Mouse (Mus musculus): Measurements from ENCODE around the gene Cyp4f14.

Cyp4f14 gene

DNA sequence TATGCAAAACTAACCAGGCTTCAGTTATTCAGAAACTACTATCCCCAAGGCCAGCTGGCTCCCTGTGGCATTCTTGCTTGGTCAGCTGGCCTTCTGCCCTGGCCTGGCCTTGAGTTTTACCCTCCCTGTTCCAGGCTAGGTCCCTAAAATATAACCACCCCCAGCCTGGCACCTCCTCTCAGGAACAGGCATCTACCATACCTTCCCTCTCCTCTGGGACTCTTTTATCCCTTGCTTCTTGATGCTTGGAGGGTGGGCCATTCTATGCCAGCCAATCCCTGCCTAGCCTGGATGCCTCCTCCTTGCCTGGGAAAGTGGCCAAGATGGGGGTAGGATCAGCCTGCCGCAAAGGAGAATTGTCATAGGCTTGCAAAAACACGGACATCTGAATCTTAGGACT is at the start of gene Cyp4f14:
Gene Cyp4f14, minus strand, starts transcription at position 212 of the 400 bp plus-strand sequence.
- no peak for DNase-seq (ENCODE audit: low spot score)

DNA sequence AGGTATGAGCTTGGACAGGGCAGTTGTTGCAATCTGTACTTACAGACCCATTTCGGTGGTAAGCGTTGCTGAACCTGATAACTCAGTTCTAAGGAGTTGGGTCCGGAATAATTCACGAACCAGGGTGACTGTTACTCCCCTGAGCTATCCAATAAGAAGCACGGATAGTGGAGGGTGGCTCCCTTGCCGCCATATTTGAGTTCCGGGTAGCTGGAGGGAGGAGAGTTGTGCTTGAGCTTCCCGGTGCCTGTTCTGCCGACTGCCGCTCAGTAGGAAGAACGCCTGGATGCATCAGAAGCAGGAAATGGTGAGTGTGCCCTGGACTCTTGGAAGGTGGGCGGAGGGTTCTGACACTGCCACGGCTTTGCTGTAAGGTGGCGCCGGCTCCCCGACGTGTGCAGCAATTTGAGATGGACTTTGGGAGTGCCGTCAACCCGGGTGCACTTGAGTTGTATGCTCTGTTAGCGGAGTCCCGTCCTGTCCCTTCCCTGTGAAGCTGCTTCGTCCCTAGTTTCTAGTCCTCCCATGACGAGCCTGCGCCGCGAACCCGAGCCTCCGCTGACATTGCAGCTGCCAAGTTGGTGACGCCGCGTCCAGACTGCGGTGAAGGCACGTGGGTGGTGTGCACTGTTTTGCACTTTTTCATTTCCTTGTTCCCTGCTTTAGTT is 48.6 kb upstream of the Cyp4f14 start, which contains the start of gene Zfp472:
Gene Zfp472, plus strand, starts transcription at position 192 of the 668 bp plus-strand sequence.
- peak; percentile 83 for DNase-seq (ENCODE audit: low spot score)

DNA sequence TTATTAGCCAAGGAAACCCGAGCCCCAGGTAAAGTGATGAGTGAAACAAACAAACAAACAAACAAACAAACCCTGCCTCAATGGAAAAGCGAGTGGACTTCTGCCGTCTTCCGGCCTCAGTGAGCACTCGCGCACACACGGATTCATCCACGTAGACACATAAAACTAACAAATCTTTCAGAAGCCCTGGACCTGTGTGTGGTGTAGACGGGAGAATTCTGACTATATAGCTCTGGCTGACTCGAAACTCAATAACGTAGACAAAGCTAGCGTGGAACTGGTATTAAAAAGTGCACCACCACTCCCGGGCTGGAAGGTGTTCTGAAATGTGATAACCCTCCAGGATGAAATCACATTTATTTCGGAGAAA is 48.1 kb upstream of the Cyp4f14 start:
- no peak for DNase-seq (ENCODE audit: low spot score)

DNA sequence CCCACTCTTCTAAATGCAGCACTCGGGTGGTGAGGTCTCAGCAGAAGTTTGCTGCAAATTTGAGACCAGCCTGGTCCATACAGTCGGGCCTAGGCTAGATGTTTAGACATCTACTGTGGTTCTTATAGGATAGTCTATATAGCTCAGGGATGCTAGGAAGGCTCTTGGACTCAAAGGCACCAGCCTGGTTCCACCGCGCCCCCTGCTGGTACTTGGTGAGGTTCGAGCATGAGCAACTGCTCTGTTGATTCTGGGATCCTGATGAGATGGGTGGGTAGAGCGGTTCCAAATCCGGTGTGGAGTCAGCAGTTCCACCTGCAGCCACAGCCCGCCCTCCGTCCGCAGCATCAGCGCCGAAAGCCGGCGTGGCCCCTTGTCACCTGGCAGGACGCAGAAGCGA is 34.3 kb upstream of the Cyp4f14 start:
- DNase-seq (ENCODE audit: low spot score): peak; percentile 50

DNA sequence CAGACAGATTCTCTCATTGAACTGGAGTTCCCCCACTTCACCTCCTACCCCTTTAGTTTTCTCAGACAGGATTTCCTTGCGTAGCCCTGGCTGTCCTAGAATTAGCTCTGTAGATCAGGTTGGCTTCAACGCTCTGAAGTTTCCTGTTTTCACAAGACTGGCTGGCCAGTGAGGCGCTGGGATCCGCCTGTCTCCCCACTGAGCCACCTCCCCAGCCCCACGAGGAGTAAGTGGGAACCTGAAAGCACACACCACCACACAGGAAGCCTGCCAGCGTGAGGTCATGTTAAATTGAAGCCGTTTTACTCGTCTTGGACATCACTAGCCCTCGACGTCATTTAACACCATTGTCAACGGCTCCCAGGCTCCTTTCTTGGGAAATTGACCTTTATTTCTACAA is 33.9 kb upstream of the Cyp4f14 start:
- DNase-seq (ENCODE audit: low spot score): no peak

DNA sequence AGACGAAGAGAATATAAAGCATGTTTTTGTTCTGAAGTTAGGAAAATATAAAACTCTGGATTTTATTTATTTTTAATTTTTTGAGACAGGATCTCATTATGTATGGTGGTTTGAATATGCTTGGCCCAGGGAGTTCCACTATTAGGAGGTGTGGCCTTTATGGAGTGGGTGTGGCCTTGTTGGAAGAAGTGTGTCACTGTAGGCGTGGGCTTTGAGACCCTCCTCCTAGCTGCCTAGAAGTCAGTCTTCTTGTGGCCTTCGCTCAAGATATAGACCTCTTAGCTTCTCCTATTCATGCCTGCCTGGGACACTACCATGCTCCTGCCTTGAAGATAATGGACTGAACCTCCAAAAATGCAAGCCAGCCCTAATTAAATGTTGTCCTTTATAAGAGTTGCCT is 33.0 kb upstream of the Cyp4f14 start:
- no peak for DNase-seq (ENCODE audit: low spot score)

DNA sequence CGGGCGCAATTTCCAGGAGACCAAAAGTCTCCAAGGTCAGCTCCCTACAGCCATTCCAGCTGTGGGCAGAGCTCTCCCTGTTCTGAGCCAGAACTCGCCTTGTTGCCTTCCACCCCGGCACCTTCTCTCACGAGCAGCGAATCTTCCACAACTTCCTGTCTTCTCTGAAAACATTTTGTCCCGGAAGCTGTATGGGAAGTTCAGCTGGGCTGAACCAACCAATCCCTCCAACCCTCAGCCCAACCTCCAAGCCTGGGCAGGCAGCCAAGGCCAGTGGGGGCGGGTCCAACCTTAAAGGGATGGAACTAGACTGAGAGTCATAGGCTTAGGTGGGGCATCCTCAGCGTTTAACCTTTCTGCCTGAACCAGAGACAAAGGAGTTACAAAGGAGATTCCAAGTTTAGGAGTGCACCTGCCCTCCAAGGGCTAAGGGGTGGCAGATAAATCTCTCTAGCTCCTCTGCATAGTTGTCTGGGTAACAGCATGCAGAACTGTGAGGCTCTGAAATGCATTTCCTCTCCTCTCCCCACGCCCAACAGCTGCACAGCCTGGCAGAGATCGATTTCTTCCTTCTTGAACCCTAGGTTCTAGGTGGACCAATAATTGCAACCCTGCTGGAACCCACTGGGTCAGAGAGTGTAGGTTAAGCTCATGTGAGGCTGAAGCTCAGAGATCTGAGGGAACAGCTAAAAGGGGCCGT is 30.2 kb upstream of the Cyp4f14 start, which contains the start of gene Cyp4f13:
Gene Cyp4f13, minus strand, starts transcription at position 188 of the 700 bp plus-strand sequence.
- peak; percentile 86 for DNase-seq (ENCODE audit: low spot score)

DNA sequence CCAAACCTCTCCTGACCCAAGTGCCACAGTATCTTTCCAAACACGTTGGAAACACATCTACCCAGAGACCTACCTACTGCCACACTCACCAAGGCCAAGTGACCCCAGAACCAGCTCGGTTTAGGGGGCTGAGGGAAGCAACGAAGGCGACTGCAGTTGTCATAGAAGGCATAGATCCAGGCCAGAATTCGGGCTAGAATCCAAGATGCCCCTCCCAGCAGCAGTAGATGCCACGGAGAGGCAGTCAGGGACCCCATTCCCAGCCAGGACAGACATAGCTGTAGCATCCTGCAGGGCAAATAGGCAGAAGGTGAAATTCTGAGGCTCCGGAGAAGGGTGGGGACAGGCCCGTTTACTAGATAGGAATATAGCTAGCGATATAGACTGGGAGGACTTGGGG is 29.6 kb upstream of the Cyp4f14 start:
- DNase-seq (ENCODE audit: low spot score): no peak

DNA sequence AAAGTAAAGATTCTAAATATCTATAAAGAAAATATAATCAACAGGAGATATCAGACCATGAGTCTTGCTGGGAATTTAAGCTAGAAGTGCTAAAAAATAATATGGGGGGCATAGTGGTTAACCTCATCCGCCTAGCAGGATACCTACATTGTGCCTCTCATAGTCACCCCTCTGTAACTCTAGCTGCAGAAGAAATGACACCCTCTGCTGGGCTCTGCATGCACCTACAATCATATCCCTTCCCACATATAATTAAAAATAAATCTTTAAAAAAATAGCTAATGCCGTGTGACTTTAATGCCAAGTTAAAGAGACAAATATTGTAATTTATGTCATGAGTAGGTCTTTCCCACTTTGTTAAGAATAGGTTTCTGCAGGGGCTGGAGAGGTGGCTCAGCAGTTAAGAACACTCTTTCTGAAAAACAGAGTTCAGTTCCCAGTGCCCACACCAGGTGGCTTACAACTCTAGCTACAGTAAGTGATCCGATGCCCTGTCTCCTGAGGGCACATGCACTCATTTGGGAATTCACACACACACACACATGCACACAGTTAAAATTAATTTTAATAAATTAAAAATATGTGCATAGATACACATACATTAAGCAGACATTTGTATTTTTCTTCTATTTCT is 27.4 kb upstream of the Cyp4f14 start:
- no peak for DNase-seq (ENCODE audit: low spot score)

DNA sequence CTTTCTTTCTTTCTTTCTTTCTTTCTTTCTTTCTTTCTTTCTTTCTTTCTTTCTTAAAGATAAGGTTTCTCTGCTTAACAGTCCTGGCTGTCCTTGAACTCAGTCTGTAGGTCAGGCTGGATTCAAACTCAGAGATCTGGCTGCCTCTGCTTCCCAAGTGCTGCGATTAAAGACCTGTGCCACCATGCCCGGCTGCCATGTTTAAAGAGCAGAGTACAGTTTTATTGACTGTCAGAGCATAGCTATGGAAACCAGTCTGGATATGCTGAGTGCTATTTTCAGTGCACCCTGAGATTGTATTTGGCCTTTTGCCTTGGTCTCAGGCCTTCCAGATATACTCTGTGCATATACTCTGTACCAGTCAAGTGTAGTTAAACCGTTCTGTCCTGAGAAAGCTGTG is 26.5 kb upstream of the Cyp4f14 start:
- DNase-seq (ENCODE audit: low spot score): no peak

DNA sequence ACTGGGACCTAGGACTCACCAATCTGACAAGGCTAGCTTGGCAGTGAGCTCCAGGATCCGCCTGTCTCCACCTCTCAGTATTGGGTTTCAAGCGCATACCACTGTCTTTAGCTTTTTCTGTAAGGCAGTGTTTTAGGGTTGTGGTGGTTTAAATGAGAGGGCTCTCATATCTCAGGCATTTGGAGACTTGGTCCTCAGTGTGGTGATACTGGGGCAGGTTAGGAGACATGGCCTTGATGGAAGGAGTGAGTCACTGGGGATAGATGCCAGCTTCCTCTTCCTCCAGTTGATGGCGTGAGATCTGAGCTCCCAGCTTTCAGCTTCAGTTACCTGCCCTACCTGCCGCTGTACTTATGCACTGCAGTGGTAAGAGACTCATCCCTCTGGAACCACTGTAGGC is 22.7 kb upstream of the Cyp4f14 start:
- no peak for DNase-seq (ENCODE audit: low spot score)

DNA sequence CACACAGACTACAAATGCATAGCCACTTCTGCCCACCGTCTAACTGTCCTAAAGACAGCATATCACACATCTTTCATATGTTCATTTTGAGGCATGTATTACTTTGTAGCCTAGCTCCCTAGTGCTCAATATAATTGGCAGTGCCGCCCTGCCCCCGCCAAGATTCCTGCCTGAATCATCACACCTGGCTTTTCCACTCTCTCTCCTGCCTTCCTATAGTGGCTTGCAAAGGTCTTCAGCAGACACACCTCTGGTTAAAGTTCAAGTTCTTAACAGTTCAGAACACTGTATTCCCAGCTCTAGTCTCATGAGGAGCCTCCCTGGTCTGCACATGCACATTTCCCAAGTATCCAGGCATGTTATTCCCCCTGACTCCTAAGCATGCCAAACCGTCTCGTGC is 10.7 kb upstream of the Cyp4f14 start:
- no peak for DNase-seq (ENCODE audit: low spot score)

DNA sequence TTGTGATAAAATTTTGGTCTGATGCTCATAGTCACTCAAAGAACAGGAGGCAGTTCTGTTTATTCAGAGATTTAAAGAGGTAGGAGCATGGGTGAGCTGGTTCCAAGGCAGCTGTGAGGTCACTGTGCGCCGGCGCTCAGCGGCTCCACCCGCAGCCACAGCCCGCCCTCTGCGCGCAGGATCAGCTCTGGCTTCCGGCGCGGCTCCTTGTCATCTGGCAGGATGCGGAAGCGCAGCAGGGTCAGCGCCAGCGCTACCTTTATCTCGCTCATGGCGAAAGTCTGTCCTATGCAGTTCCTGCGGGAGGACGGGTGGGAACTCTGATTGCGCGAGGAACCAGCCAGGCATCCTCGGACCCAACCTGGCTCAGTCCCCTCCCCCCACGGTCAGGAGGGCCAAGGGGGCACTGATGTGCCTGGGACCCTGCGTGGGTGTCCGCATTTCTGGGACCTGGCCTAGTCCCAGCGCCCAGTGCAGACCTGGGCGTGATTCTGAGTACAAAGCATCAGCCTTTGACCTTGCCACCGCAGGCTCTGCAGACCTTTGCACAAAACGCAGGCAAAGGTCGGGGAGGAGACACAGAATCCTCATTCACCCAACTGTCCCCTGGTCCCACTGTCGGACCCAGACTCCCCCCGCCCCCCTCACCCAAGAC is 7.6 kb upstream of the Cyp4f14 start:
- peak; percentile 53 for DNase-seq (ENCODE audit: low spot score)

DNA sequence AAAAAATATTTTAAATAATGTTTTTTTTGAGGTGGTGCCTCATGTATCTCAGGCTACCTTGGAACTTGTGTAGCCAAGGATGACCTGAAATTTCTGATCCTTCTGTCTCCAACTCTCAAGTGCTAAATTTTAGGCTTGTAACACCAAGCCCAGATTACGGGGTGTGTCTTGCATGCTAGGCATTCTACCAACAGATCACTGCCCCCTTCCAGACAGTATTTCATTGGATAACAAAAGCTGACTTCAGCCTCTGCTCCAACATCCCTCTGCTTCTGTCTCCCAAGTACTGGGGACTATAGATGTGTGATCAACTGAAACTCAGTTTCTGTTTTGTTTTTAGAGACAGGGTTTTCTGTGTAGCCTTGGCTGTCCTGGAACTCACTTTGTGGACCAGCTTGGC is 6.5 kb upstream of the Cyp4f14 start:
- no peak for DNase-seq (ENCODE audit: low spot score)

DNA sequence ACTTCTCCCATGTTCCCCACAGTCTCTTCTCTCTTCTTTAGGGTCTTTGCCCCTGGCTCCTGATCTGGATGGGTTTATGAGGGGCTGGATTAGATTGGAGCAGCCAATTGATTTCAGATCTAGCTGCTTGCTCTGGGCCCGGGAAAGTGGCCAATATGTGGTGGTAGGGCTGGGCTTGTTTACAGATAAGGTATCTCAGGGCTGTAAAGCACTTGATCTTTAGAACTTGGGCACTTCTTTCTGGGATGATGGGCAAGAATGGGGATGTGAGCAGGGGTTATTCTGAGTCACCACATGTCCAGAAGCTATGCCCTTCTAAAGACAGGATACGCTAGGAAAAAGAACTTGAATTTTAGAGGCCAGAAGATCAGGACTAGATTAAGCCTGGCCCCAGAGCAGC is 2.0 kb upstream of the Cyp4f14 start:
- no peak for DNase-seq (ENCODE audit: low spot score)

DNA sequence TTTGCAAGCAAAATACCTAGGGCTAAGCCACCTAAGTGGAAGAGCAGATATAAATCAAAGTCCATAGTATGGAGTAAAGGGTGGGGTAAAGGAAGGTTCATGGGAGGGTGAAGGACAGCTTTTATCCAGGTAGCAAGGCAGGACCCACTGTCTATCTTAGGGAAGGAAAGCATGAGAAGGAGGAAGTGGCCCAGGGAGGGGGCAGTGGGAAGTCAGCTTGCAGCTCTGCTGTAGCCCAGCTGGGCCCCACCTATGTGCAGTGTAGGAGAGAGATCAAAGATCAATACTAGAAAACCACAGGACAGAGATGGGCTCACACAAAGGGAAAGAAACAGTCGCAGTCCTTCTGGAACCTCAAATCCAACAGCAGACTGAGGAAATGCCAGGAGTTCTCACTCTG is 1.1 kb downstream of the Cyp4f14 start:
- DNase-seq (ENCODE audit: low spot score): no peak

DNA sequence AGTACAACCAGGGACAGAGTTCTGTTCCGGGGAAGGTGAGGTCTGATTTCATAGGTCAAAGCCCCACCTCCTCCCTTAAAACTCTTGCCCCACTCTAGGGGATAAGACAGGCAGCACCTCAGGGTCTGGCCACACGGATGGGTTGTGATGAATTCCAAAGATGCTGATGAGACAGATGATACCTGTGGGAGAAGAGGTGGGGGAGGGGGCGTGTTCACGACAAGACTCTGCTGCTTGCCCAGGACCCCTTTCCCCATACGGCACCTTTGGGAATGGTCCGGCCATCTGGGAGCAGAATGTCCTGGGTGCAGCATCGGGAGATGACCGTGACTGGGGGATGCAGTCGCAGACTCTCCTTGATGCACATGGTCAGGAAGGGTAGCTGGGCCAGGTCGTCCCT is 11.0 kb downstream of the Cyp4f14 start:
- DNase-seq (ENCODE audit: low spot score): no peak

DNA sequence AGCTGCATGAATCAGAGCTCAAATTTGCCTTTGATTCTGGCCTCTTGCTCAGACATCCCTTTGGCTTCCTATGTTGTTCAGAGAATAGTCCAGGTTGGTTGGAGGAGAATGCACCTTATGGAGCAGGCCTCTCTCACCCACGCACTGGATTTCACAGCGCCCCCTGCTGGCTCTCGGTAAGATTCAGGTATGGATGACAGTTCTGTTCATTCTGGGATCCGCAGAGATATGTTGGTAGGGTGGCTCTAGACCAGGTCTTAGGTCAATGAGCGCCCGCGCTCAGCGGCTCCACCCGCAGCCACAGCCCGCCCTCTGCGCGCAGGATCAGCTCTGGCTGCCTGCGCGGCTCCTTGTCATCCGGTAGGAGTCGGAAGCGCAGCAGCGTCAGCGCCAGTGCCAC is 11.9 kb downstream of the Cyp4f14 start:
- DNase-seq (ENCODE audit: low spot score): peak; percentile 25

DNA sequence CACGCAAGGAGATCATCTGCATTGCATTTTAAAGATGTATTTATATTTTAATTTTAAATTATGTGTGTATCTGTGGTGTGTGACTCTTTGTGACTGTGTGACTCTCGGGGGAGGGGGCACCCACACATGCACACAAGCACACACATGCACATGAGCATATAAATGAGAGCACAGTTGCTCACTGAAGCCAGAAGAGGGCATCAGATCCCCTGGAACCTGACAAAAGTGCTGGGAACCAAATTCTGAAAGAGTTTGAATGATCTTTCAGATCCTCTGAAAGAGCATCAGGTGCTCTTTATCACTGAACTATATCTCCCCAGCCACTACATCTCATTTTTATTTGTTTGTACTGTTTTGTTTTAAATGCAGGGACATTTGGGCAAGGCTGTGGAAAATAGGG is 12.7 kb downstream of the Cyp4f14 start:
- no peak for DNase-seq (ENCODE audit: low spot score)

DNA sequence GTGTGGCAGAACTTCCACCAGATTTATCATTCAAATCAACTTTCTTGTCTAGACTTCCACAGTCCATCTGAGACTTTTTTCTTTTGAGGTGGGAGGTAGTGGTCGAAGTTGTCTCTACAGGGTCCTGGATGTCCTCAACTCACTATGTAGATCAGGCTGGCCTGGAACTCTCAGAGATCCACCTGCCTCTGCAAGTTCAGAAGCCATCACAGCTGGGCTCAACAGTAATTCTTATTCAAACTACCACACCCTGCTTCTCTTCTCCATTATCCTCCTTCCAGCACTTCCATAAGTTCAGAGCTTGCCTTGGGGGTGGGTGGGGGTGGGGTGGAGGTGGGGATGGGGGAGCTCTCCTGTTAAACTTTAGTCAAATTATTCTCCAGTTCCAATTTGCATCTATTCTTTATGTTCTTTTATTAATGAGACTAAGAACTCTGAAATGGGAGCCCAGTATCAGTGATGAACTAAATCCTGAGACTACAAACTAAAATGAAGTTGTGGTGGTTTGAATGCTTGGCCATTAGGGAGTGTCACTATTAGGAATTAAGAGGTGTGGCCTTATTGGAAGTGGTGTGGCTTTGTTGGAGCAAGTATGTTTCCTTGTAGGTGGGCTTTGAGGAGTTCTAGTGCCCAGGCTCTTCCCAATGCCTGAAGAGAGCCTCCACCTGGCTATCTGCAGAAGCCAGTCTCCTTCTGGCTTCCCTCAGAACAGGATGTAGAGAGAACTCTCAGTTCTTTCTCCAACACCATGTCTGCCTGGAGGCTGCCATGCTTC is 15.2 kb downstream of the Cyp4f14 start:
- no peak for DNase-seq (ENCODE audit: low spot score)

DNA sequence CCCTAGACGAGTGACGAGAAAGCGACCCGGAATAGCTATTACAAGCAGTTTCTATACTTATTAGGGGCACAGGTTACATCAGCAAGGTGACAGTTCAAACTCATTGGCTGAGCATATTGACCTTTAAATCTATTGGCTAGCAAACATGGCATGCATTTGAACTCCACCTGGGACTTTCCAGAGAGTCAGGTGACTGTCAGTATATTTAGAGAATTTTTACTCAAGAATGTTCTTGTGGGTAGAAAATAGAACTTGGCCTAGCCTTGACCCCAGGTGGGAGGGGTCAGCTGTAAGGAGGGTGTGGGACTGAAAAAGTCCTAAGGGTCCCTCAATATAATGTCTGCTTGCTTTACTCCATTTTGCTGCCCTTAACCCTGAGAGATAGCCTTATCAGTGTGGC is 21.7 kb downstream of the Cyp4f14 start:
- no peak for DNase-seq (ENCODE audit: low spot score)

DNA sequence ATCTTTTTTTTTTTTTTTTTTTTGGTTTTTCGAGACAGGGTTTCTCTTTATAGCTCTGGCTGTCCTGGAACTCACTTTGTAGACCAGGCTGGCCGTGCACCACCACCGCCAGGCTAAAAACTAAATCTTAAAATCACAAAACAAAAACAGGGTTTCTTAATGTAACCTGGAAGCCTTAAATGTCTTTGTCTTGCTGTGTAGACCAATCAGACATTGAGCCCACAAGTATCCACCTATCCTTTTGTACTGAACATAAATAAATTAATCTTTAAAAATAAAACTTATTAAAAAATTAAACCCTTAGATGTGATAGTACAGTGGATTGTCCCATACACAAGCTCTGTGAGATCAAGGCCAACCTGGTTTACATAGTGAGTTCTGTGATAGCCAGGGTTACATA is 23.2 kb downstream of the Cyp4f14 start:
- DNase-seq (ENCODE audit: low spot score): no peak

All from spleen, adult 12 weeks (tissue).